Mouse (Mus musculus): Measurements from ENCODE around the gene Vmn1r228. TPM values are rescaled to one million over a fixed set of nuclear protein-coding genes. Genes with fewer than 3 reads are reported as not detected.

Vmn1r228 gene
- polyA plus RNA-seq (2015; fragmentation: Illumina TruSeq; extraction: RNeasy Lipid Tissue Mini Kit (QIAGEN cat#74804); ENCODE audit: insufficient read depth, low replicate concordance), result not detected

DNA sequence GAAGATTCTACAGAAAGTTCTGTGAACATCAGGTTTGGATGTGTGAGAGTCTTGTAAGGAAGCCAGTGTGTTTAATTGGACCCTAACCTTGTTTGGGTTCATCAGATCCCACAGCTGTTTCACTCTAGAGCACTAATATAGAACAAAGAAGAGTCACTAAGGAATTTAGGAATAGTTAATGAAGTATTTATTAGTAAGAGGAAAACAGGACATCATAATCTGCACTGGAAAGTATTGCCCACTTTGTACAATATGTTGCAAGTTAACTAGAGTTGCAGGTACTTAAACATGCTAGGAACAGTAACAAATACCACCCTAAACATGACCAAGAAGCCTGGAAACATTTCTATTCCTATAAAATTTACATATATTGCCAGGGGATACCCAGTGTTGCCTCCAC lies at the start of gene Vmn1r228:
Gene Vmn1r228, minus strand, starts transcription at position 101 of the 400 bp plus-strand sequence.

DNA sequence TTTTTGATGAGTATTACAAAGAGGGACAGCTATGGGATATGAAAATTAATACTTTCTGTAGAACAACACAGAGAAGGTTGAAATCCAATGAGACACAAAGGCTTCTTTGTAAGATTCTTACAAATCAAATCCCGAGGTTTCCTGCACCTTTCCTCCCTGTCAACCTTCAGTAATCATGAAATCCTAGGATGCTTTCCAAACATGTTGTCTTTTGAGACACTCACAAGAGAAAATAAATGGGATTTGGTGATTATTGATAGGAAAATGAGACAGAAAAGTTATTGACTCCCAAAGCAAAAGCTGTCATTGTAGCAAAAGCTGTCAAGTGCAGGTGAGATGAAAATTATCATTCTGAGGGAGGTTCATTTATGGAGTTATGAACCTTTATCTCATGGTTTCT lies 25.3 kb upstream of the Vmn1r228 start, which contains the start of gene Vmn1r229:
Gene Vmn1r229, plus strand, starts transcription at position 301 of the 400 bp plus-strand sequence.

DNA sequence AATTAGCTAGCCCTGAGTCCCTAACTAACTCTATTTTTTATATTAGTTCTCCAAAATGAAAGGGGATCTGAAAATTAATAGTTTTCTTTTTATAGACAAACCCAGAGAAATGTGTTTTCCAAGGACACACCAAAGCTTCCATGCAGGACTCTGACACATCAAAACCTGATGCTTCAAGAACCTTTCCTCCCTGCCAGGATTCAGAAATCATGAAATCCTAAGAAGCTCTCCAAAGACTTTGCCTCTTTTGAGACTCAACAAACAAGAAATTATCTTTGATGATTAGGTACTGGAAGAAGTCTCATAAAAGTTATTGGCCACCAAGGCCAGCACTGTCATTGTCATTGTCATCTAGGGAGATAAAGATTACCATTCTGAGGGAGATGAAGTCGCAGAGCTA lies 56.4 kb downstream of the Vmn1r228 start, which contains the start of gene Vmn1r227:
Gene Vmn1r227, plus strand, starts transcription at position 301 of the 400 bp plus-strand sequence.

Other genes starting within 250 kb of the Vmn1r228 start
- gene Vmn2r109, start 221.4 kb downstream of the Vmn1r228 start, polyA plus RNA-seq (2015; fragmentation: Illumina TruSeq; extraction: RNeasy Lipid Tissue Mini Kit (QIAGEN cat#74804); ENCODE audit: insufficient read depth, low replicate concordance), result not detected
- gene Vmn2r110, start 189.7 kb downstream of the Vmn1r228 start, polyA plus RNA-seq (2015; fragmentation: Illumina TruSeq; extraction: RNeasy Lipid Tissue Mini Kit (QIAGEN cat#74804); ENCODE audit: insufficient read depth, low replicate concordance), result not detected
- gene Fpr-rs3, start 161.3 kb downstream of the Vmn1r228 start, polyA plus RNA-seq (2015; fragmentation: Illumina TruSeq; extraction: RNeasy Lipid Tissue Mini Kit (QIAGEN cat#74804); ENCODE audit: insufficient read depth, low replicate concordance), result not detected
- not detected for gene Vmn1r226, start 103.3 kb downstream of the Vmn1r228 start, polyA plus RNA-seq (2015; fragmentation: Illumina TruSeq; extraction: RNeasy Lipid Tissue Mini Kit (QIAGEN cat#74804); ENCODE audit: insufficient read depth, low replicate concordance)
- gene Vmn1r227, start 56.3 kb downstream of the Vmn1r228 start, polyA plus RNA-seq (2015; fragmentation: Illumina TruSeq; extraction: RNeasy Lipid Tissue Mini Kit (QIAGEN cat#74804); ENCODE audit: insufficient read depth, low replicate concordance), result not detected
- not detected for gene Vmn1r229, start 25.4 kb upstream of the Vmn1r228 start, polyA plus RNA-seq (2015; fragmentation: Illumina TruSeq; extraction: RNeasy Lipid Tissue Mini Kit (QIAGEN cat#74804); ENCODE audit: insufficient read depth, low replicate concordance)
- gene Vmn1r230, start 54.3 kb upstream of the Vmn1r228 start, polyA plus RNA-seq (2015; fragmentation: Illumina TruSeq; extraction: RNeasy Lipid Tissue Mini Kit (QIAGEN cat#74804); ENCODE audit: insufficient read depth, low replicate concordance), result not detected
- gene Vmn1r231, start 118.9 kb upstream of the Vmn1r228 start, polyA plus RNA-seq (2015; fragmentation: Illumina TruSeq; extraction: RNeasy Lipid Tissue Mini Kit (QIAGEN cat#74804); ENCODE audit: insufficient read depth, low replicate concordance), result not detected
- gene Vmn1r232, start 133.6 kb upstream of the Vmn1r228 start, polyA plus RNA-seq (2015; fragmentation: Illumina TruSeq; extraction: RNeasy Lipid Tissue Mini Kit (QIAGEN cat#74804); ENCODE audit: insufficient read depth, low replicate concordance), result not detected
- gene Ppp2r1a, start 159.2 kb upstream of the Vmn1r228 start, polyA plus RNA-seq (2015; fragmentation: Illumina TruSeq; extraction: RNeasy Lipid Tissue Mini Kit (QIAGEN cat#74804); ENCODE audit: insufficient read depth, low replicate concordance), result 136 TPM
- not detected for gene Vmn1r233, start 210.3 kb upstream of the Vmn1r228 start, polyA plus RNA-seq (2015; fragmentation: Illumina TruSeq; extraction: RNeasy Lipid Tissue Mini Kit (QIAGEN cat#74804); ENCODE audit: insufficient read depth, low replicate concordance)
- 45.3 TPM for gene Zfp160, start 222.7 kb upstream of the Vmn1r228 start, polyA plus RNA-seq (2015; fragmentation: Illumina TruSeq; extraction: RNeasy Lipid Tissue Mini Kit (QIAGEN cat#74804); ENCODE audit: insufficient read depth, low replicate concordance)